Mouse (Mus musculus) MEL (cell line): ENCODE measurements at regions not wholly inside any gene's neighbourhood (a gene's known extent, or its start where the extent isn't known, plus 50 kb on each side); places are given as distances from the start of the nearest gene placed in this dataset.

Experiments used
- NELFE ChIP-seq: IDR thresholded peaks from 2 replicates; pipeline ENCODE4 v1.6.1; 2011; ENCODE audit warnings: low read depth, low read length, improper control_type of control experiment
- RAD21 ChIP-seq: IDR thresholded peaks from 2 replicates; pipeline ENCODE4 v1.6.1; 2011; ENCODE audit warnings: mild to moderate bottlenecking, low read depth, low read length, improper control_type of control experiment
- TBP ChIP-seq: IDR thresholded peaks from 2 replicates; pipeline ENCODE4 v1.8.0; 2011; ENCODE audit warnings: low read depth, low read length, improper control_type of control experiment
- ZC3H11A ChIP-seq: IDR thresholded peaks from 2 replicates; pipeline ENCODE4 v1.6.1; 2012; ENCODE audit warnings: low read depth, mild to moderate bottlenecking, inconsistent platforms, low read length, improper control_type of control experiment
- ZKSCAN1 ChIP-seq: IDR thresholded peaks from 2 replicates; pipeline ENCODE4 v1.6.1; 2012; ENCODE audit warnings: low read depth, mild to moderate bottlenecking, inconsistent platforms, low read length, improper control_type of control experiment, moderate library complexity

GRCm38 (mm10) chr1:76081700-76082099, 535.6 kb downstream of the Slc4a3 start:
- TF ChIP-seq ZC3H11A, result no peak
- TF ChIP-seq RAD21, result no peak
- TF ChIP-seq NELFE, result no peak
- TF ChIP-seq TBP, result no peak
- TF ChIP-seq ZKSCAN1, result no peak
